In the genomic region with DNA sequence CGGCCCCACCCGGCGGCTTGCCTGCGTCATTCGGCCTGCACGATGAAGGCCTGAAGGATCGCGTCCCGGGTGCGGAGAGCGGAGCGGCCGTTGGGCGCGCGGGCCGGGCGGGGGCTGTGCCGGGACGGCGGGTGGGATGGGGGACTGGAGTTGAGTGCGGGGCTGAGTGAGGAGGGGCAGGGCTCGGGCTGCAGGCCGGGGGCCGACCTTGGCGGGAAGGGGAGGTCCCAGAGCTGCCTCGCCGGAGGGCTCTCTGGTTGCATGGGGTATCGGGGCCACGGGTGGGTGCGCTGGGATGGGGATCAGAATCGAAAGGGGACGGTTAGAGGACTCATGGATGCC, we compare ENCODE assay signal across 8 mouse cellular contexts. TPM values are rescaled to one million over a fixed set of nuclear protein-coding genes. Genes with fewer than 3 reads are reported as not detected.
DNase-seq lines count a peak whose midpoint lies in the region; ATAC-seq and TF ChIP-seq lines count a peak whose summit lies in the region.

No protein-coding gene starts in this region.

- 3% methylated on average over 27 of the region's 33 CpGs for WGBS in limb, embryonic 14.5 days
- WGBS in stomach, embryonic 16.5 days: under 1% methylated on average over 22 of the region's 33 CpGs

- H3K4me2 ChIP-seq in limb, embryonic 14.5 days (replicated peaks; ENCODE audit: low read depth, low read length, severe bottlenecking): peak overlapping the region; percentile 75
- H3K4me2 ChIP-seq in stomach, embryonic 16.5 days (ENCODE audit: low read depth, low read length): peak overlapping the region; percentile 84

- peaks cover 18% of the 10 kb centered on the region for H3K4me1 ChIP-seq in testis, adult 2 months (ENCODE audit: control insufficient read depth, insufficient read depth, low read length)
- H3K4me1 ChIP-seq in limb, embryonic 14.5 days (ENCODE audit: control insufficient read depth, insufficient read depth, low read length): peaks cover 20% of the 10 kb centered on the region
- peaks cover 28% of the 10 kb centered on the region for H3K4me1 ChIP-seq in stomach, embryonic 16.5 days (ENCODE audit: control insufficient read depth, insufficient read depth, low read length)

- H3K4me3 ChIP-seq in gastrocnemius, adult 2 months: peak overlapping the region; percentile 90
- H3K4me3 ChIP-seq in testis, adult 2 months (ENCODE audit: control insufficient read depth, low read depth, low read length): peak overlapping the region; percentile 94
- H3K4me3 ChIP-seq in limb, embryonic 14.5 days (replicated peaks; ENCODE audit: low read length): peak overlapping the region; percentile 70
- peak overlapping the region; percentile 93 for H3K4me3 ChIP-seq in stomach, embryonic 16.5 days (replicated peaks; ENCODE audit: low read length)

- TF ChIP-seq POLR2A in testis, adult 2 months (IDR thresholded peaks at IDR 0.05; ENCODE audit: control insufficient read depth, low read depth, low read length): 0 out of 2 replicates have a peak, but pooled peaks have one; percentile 29
- no peak for TF ChIP-seq POLR2A in limb, embryonic 14.5 days (IDR thresholded peaks at IDR 0.05; ENCODE audit: borderline replicate concordance, extremely low read depth, insufficient read depth, insufficient read length)

- DNase-seq in gastrocnemius, adult 2 months: no peak
- no peak for DNase-seq in gastrocnemius, postnatal 25 days
- DNase-seq in testis, postnatal 10 days (ENCODE audit: low spot score): no peak
- no peak for DNase-seq in limb, embryonic 14.5 days (ENCODE audit: low spot score)
- DNase-seq in right cerebral cortex, postnatal 10 days (ENCODE audit: low spot score in 2 of 2): no peak

- TF ChIP-seq CTCF in gastrocnemius, adult 2 months (IDR thresholded peaks at IDR 0.05): no peak
- no peak for TF ChIP-seq CTCF in testis, adult 2 months (IDR thresholded peaks at IDR 0.05; ENCODE audit: control insufficient read depth, insufficient read depth, insufficient replicate concordance, low read depth, low read length)

- peaks cover 1% of the 10 kb centered on the region for H3K36me3 ChIP-seq in testis, adult 2 months (ENCODE audit: control insufficient read depth, insufficient read depth, low read length)
- H3K36me3 ChIP-seq in limb, embryonic 14.5 days (ENCODE audit: control insufficient read depth, insufficient read depth, low read length): peaks cover 32% of the 10 kb centered on the region
- H3K36me3 ChIP-seq in stomach, embryonic 16.5 days (ENCODE audit: control insufficient read depth, insufficient read depth, low read length): peaks cover 24% of the 10 kb centered on the region

- intact Hi-C loops in gastrocnemius, adult 2 months (cut with DNase I): loop anchor here (2.0 to 10.0 kb wide), 4 partner anchors 105 to 677 kb away; partner anchors contain the start of genes Arhgef1, Dedd2, Hnrnpul1 and Rabac1

- H3K27ac ChIP-seq in gastrocnemius, adult 2 months: peak overlapping the region; percentile 91
- H3K27ac ChIP-seq in testis, adult 2 months (ENCODE audit: control insufficient read depth, insufficient read depth, low read depth, low read length): peak overlapping the region; percentile 92
- H3K27ac ChIP-seq in limb, embryonic 14.5 days (replicated peaks; ENCODE audit: low read depth, low read length): peak overlapping the region; percentile 84
- peak overlapping the region; percentile 96 for H3K27ac ChIP-seq in stomach, embryonic 16.5 days (ENCODE audit: low read length)

- H3K9me3 ChIP-seq in limb, embryonic 14.5 days (ENCODE audit: control insufficient read depth, low read length): no peaks in the 10 kb centered on the region
- H3K9me3 ChIP-seq in stomach, embryonic 16.5 days (replicated peaks; ENCODE audit: control insufficient read depth, low read length): no peaks in the 10 kb centered on the region

- no peaks in the 10 kb centered on the region for H3K27me3 ChIP-seq in testis, adult 2 months (ENCODE audit: control insufficient read depth, insufficient read depth, low read length)
- no peaks in the 10 kb centered on the region for H3K27me3 ChIP-seq in limb, embryonic 14.5 days (ENCODE audit: control insufficient read depth, insufficient read depth, low read length)
- H3K27me3 ChIP-seq in stomach, embryonic 16.5 days (ENCODE audit: control insufficient read depth, insufficient read depth, low read length): no peaks in the 10 kb centered on the region

- peak; percentile 48 for ATAC-seq in limb, embryonic 14.5 days (ENCODE audit: low FRiP score, low read depth)
- ATAC-seq in stomach, embryonic 16.5 days (ENCODE audit: insufficient read depth, low FRiP score): peak; percentile 33
- no peak for ATAC-seq in frontal cortex, adult (ENCODE audit: low TSS enrichment)

- peak overlapping the region; percentile 83 for H3K9ac ChIP-seq in limb, embryonic 14.5 days (ENCODE audit: low read depth, low read length, severe bottlenecking)
- H3K9ac ChIP-seq in stomach, embryonic 16.5 days (ENCODE audit: low read length): peak overlapping the region; percentile 99

RNA-seq across cellular contexts. Expression of gene Zfp574, which starts 5.0 kb away (rescaled TPM):
- 1 to 10 TPM; 7.2 to 9.2 TPM for total RNA-seq in gastrocnemius, adult 2 months (2021)
- total RNA-seq in gastrocnemius, postnatal 25 days (2021): 1 to 10 TPM; 6.1 to 6.3 TPM
- polyA plus RNA-seq in testis, adult 2 months (2012; rRNA removed): 267 and 276 TPM in 2 replicates
- 33.3 and 45.7 TPM in 2 replicates for polyA plus RNA-seq in limb, embryonic 14.5 days (2012; rRNA removed)
- 28.0 and 30.8 TPM in 2 replicates for polyA plus RNA-seq in limb, embryonic 14.5 days (2014; fragmentation: Nextera tagmentation; extraction: Ambion mirVana)
- polyA plus RNA-seq in stomach, embryonic 16.5 days (2015; fragmentation: Nextera tagmentation; extraction: Ambion mirVana): 23.1 and 25.2 TPM in 2 replicates

RNA-seq across cellular contexts. Expression of gene Grik5, which starts 5.2 kb away (rescaled TPM):
- 1 to 10 TPM; 2.4 to 3.1 TPM for total RNA-seq in gastrocnemius, adult 2 months (2021)
- total RNA-seq in gastrocnemius, postnatal 25 days (2021): 1 to 10 TPM; 2.3 to 2.7 TPM
- 83.7 and 86.7 TPM in 2 replicates for polyA plus RNA-seq in testis, adult 2 months (2012; rRNA removed)
- polyA plus RNA-seq in limb, embryonic 14.5 days (2012; rRNA removed): 84.9 and 128 TPM in 2 replicates
- polyA plus RNA-seq in limb, embryonic 14.5 days (2014; fragmentation: Nextera tagmentation; extraction: Ambion mirVana): 11.8 and 13.8 TPM in 2 replicates
- polyA plus RNA-seq in stomach, embryonic 16.5 days (2015; fragmentation: Nextera tagmentation; extraction: Ambion mirVana): 3.6 and 4.0 TPM in 2 replicates
